Mouse (Mus musculus): Measurements from ENCODE around the gene Cby1.
"Not testable (repeated sequence)": the region's sequence is repeated elsewhere in the genome, so short reads cannot be mapped to it uniquely, and the experiment has no call there.

Gene Cby1

DNA sequence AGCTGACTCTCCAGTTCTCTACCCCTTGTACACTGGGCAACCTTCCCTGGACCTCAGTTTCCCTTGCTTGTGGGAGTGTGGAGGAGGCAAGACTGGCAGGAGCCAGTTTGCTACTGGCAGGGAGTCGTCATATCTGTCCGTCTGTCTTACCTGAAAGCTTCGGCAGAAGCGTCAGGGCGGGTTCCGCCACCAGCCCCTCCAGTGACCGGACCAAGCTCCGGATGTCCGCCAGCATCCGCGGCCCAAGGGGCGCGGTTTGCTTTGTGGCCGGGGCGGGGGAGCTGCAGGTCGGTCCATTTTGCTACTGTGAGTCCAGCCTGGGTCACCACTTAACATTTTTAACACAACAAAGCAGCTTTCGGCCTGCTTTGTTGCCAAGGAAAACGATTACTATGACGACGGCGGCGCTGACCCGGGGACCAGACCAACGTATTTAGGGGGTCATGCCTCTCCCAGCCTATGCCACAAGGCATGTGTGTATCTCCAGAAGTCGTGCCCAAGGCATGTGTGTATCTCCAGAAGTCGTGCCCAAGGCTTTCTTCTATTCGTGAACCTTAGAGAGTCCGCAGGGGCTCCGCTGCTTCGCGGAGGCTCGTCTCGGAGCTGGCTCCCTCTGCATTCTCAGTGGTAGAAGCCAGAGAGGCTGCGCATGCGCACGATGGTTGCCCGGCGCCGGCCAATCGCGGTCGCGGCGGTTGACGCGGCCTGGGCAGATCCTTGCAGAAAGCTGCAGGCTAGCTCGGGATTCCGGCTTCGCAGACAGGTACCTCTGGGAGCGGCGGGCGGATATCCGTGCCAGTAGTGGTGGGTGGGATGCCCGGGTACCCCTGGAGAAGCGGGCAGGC, at the start of gene Cby1, which contains the start of gene Fam227a:
TSS of gene Cby1 (plus strand) at position 669 of the 845 bp plus-strand sequence.
TSS of gene Fam227a (minus strand) at position 426 of the 845 bp plus-strand sequence.
- DNase-seq (ENCODE audit: low spot score in 2 of 2), result peak; percentile 89 to 93

DNA sequence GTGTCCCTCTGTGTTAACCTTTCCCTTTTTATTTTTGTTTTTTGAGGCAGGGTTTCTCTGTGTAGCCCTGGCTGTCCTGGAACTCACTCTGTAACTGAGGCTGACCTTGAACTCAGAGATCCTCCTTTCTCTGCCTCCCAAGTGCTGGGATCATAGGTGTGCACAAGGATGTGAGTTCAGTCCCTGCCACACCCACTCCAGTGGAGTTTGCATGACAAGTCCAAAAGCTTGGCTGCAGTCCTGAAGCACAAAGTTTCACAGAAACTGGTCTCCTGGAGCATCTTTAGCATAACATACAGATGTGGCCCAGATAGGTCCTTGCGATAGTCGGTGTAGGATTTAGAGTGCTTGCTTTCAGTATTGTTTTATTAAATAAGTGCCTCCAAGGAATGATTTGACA, 49.8 kb upstream of the Cby1 start:
- DNase-seq (ENCODE audit: low spot score in 2 of 2), result no peak

DNA sequence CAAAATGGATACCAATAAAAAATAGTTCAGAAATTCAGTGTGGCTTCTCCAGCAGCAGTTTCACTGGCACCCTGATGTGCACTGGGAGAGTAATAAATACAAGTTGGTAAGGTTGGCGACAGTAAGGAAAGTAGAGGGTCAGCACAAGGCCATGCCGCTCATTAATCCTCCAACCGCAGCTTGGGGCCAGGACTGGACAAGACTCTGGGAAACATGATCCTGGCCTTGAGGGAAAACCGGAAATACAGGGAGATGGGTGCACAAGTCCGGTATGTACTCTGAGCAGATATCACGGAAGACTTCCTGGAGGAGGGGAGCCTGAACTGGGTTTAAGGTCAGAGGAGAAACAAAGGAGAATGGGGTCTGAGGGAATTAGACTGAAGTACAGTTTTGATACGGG, 43.5 kb upstream of the Cby1 start:
- no peak for DNase-seq (ENCODE audit: low spot score in 2 of 2)

DNA sequence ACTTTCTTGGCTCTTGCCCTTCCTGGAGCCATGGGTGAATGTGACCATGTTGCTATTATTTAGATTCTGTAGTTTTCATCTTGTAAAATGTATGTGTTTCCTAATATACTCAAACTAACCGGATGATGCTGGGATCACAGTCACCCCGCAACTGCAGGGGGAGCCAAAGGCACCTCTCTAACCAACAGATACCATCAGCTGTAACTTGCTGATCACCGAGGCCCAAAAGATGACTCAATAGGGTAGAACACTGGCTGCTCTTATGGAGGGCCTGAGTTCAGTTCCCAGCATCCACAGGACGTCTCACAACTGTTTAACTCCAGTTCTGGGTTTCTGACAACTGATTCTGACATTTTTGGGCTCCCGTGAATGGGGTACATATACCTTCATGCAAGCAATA, 42.3 kb upstream of the Cby1 start:
- no peak for DNase-seq (ENCODE audit: low spot score in 2 of 2)

DNA sequence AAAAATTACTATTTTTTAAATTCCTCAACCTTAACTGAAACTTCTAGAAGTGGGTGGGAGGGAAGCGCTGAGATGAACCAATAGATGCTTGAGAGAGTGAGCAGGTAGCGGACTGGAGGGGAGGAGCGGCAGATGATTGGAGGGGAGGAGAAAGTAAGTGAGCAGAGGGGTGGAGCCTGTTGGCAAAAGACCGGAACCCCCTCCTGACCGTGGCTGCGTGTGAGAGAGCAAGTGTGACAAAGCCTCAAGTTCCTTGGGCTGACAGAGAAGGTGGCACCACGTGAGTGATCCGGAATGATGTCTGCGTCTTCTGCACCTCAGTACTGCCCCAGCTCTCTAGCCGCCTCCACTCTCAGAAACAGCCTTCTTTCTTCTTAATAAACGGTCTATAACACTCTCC, 41.9 kb upstream of the Cby1 start:
- DNase-seq (ENCODE audit: low spot score in 2 of 2), result no peak

GRCm38 (mm10) chr15:79618456-79618855, 40.5 kb upstream of the Cby1 start:
- no peak for DNase-seq (ENCODE audit: low spot score in 2 of 2)

DNA sequence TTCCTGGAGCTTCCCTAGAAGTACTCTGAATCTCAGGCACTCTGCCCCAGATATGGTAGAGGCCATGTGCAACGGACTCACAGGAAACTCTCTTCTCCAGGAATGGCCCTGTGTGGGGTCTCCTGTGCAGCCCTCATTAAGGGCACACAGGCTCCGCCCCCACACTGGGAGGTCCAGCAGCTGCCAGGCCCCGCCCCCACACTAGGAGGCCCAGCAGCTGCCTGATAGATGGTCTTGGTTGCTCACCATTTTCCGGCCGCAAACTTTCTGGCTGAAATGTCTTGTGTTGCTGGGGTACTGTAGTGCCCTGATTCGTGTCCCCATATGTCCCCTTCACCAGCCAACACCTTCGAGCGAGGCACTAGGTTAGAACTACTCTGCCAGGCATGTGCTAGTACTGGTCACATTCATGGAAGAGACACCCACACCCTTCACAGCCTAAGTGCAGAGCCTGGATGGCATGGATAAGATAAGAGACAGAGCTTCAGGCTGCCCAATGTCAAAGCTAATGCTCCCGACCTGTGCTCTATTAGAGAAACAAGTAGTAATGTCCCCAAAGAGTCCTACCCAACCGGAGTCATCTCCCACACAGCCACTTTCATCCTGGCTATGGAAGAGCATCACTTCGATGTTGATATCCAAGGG, 39.1 kb upstream of the Cby1 start:
- DNase-seq (ENCODE audit: low spot score in 2 of 2), result no peak

GRCm38 (mm10) chr15:79630471-79630870, 28.5 kb upstream of the Cby1 start:
- DNase-seq (ENCODE audit: low spot score in 2 of 2), result no peak

- no peak for DNase-seq (ENCODE audit: low spot score in 2 of 2)
Observed at GRCm38 (mm10) chr15:79641135-79641817, 17.7 kb upstream of the Cby1 start.

DNA sequence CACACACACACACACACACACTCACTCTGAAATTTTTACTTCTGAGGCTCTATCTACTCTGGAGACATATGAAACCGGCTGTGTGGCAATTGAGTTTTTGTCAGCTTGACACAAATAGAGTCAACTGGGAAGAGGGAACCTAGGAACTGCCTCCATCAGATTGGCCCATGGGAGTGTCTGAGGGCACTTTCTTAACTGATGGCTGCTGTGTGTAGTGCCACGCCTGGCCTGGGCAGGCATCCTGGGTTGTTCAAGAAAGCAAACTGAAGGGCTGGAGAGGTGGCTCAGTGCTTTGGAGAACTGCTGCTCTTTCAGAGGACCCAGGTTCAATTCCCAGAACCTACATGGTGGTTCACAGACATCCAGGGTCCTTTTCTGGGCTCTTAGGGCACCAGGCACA, 13.5 kb upstream of the Cby1 start:
- no peak for DNase-seq (ENCODE audit: low spot score in 2 of 2)

DNA sequence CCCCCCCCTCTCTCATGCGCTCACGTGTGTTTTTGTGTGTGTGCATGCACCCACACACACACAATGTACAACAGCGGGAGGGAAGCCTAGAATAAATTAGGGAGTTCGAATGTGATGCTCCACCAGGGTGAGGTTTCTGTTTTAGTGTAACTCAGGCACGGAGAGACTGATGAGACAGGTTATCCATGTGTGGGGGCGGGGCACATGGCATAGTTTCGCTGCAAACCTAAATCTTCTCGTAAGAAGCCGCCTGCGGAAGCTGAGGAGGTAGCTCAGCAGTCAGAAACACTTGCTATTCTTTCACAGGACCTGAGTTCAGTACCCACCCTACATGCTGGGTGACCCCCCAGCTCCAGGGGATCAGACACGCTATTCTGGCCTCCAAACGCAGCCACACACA, 10.9 kb upstream of the Cby1 start:
- no peak for DNase-seq (ENCODE audit: low spot score in 2 of 2)

DNA sequence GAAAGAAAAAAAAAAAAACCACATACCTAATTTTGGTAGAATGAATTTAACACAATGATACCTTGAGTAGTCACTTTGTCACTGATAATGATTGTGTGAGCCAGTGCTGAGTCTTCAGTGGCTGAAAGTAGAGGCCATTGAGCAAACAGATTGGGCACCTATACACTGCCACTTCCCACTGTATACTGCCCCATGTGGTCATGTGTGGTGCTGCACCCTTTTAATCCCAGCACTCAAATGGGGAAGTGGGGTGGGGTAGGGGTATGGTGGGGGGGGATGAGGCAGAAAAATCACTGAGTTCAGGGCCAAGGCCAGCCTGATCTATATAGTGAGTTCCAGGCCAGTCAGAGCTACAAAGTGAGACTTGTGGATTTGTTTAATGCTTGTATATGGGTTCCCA, 8.4 kb upstream of the Cby1 start:
- peak in 1 of 2 experiments; percentile 60 for DNase-seq (ENCODE audit: low spot score in 2 of 2)

DNA sequence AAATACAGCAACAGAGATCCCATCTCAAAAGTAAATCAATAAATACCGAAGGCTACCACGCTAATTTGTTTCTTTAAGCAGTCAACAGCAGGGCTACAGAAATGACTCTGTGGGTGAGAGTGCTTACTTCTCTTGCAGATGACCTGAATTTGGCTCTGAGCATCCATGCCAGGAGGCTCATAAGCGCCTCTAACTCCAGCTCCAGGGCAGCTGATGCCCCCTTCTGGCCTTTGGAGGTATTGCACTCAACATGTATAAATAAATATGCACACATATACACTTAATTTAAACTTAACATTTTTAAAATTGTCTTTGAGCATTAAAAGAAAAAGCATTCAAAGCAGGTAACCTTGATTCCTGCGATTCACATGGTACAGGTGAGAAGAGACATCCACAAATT, 7.5 kb upstream of the Cby1 start:
- DNase-seq (ENCODE audit: low spot score in 2 of 2), result peak in 1 of 2 experiments; percentile 26

DNA sequence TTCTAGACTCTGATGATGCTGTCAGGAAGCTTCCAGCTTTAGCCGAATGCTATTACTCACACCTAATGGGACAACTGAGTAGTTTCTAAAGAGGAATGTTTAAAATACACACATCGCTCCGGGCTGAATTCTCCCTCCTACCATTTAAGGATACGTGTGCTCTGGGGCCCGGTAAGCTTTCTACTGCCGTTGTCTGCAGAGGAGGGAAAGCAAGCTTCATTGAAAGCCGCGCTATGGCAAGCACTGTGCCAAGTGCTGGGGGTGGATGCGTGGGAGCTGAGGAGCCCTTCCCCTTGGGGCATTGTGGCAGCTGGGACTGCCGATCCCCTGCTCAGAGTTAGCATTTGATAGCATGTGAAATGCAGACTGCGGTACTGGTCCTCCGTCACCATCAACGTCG, 2.5 kb upstream of the Cby1 start:
- no peak for DNase-seq (ENCODE audit: low spot score in 2 of 2)

DNA sequence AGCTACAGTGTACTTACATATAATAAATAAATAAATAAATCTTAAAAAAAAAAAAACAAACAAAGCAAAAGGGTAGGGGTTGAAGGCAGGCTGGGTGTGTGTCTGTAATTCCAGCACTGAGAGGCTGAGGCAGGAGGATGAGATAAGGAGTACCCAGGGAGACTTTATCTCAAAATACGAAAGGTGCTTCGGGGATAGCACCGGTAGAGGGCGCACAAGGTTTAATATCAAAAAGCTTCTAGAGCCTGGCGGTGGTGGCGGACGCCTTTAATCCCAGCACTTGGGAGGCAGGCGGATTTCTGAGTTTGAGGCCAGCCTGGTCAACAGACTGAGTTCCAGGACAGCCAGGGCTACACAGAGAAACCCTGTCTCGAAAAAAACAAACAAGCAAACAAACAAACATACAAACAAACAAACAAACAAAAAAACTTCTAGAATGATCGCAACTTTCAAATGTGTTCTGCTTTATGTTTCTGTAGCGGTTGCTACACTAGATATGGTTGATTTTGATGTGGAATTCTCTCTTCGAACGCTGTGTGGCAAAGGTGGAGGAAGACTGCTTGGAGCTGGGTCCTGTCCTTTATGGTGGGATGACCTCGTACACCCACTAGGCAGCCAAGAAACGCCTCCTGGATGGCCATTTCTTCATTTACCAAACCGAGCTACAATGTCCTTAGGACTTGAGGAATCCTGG, 1.0 kb upstream of the Cby1 start:
- DNase-seq (ENCODE audit: low spot score in 2 of 2), result peak; percentile 71 to 89

- DNase-seq (ENCODE audit: low spot score in 2 of 2), result peak in 1 of 2 experiments; percentile 57
Observed at GRCm38 (mm10) chr15:79661852-79662251, 2.9 kb downstream of the Cby1 start.

DNA sequence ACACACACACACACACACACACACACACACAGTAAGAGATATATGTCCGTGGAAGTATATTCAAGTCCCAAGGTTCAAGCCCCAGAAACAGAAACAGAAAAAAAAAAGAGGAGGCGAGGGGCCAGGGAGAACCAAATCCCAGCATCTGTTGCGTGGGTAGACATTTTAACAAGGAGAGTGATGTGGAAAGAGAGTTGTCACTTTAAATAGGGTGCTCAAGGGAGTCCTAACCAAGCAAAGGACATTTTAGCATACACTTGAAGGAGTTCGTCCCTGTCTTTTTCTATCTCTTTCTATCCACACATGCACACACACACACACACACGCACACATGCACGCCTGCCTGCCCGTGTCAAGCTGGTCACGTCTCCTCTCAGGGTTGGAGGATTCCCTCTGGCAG, 5.7 kb downstream of the Cby1 start:
- no peak for DNase-seq (ENCODE audit: low spot score in 2 of 2)

DNA sequence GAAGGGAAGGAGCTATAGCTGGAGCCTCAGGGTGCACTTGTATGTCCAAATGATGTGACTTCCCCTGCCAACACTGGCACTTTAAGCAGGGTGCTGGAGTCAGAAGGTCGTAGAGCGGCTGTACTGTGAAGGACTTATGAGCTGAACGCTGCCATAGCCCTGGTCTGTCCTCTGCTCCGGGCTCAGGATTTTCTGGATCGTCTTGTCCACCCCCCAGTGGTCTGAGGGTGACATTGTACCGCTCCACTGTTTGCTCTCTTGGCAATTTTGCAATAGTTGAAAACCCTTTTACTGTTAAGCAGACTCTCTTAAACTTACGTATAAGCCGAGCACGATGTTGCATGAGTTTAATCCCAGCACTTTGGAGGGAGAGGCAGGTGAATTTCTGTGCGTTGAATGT, 10.2 kb downstream of the Cby1 start:
- no peak for DNase-seq (ENCODE audit: low spot score in 2 of 2)

- peak; percentile 79 to 88 for DNase-seq (ENCODE audit: low spot score in 2 of 2)
Observed at GRCm38 (mm10) chr15:79670249-79670971, 11.4 kb downstream of the Cby1 start, which contains the start of gene Tomm22. TSS of gene Tomm22 (plus strand) at chr15:79670861.

DNA sequence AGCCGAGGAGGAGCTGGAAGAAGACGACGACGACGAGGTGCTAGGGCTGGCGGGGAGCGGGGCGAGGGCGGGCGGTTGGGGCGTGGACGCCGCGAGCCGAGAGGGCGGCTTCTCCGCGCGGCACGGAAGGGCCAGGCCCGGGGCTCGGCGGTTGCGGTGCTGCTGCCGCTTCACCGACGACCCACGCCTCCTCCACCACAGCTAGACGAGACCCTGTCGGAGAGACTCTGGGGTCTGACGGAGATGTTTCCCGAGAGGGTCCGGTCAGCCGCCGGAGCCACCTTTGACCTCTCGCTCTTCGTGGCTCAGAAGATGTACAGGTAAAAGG, 11.9 kb downstream of the Cby1 start:
- DNase-seq (ENCODE audit: low spot score in 2 of 2), result peak in 1 of 2 experiments; percentile 14

DNA sequence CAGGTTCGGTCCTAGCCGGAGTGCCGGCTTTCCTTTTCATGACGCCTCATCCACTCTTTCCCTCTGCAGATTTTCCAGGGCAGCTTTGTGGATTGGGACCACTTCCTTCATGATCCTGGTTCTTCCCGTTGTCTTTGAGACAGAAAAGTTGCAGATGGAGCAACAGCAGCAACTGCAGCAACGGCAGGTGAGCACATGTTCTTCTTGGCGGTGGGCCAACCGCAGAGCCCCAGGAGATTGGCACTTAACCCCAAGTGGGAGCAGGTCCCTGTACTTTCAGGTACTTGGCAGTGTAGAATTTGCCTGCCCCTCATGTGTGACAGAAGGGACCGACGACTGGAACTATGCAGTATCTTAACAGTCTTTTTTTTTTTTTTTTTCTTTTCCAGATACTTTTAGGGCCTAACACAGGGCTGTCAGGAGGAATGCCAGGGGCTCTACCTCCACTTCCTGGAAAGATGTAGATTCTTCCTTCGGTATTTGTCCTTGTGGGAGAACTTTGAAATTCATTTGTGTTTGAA, 12.9 kb downstream of the Cby1 start:
- not testable (repeated sequence) for DNase-seq (ENCODE audit: low spot score in 2 of 2)

Data from thymus, postnatal 10 days (tissue).